Mouse (Mus musculus) 3134 (cell line): Measurements from ENCODE around the gene Mn1.

Source experiments
- DNase-seq: peaks from one replicate; pipeline ENCODE4 v3.0.0-alpha.2; 2011; ENCODE audit warnings: low spot score; ENCODE audit not compliant: insufficient read length; ENCODE audit errors: extremely low read depth

Gene Mn1

DNA sequence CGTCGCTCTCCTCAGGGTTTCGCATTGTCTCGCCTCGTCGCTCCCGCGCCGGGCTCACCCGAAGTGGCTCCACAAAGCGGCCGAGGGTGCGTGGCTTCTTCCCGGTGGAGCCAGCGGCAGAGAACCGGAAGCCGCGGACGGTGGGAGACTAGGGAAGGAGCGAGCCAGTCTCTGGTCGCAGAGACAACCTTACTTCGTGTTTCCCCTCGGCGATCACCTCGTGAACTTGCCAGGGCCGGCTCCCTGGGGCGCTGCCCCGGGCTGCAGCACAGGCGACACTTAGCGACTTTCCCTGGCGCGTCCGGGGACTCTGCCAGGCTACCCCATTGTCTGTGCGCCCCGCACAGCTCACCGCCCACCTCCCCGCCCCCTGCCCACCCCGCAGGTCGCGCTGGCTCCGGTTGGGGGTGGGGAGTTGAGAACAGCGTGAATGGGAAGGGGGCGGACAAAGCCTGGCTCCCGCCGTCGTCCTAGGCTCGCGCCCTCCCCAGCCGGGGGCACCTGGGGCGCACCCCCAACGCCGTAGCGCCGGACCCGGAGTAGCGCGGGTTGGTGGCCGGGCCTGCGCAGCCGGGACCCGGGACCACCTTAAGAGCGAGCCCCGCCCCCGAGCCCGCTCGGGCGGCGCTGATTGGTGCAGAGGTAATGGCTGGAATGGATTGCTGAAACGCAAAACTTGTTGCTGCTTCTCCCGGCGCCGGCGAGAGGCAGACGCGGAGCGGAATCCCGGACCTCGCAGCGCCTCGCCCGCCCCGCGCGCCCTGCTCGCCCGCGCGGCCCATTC, at the start of gene Mn1:
Gene Mn1, plus strand, starts transcription at position 772 of the 784 bp plus-strand sequence.
- no peak for DNase-seq

DNA sequence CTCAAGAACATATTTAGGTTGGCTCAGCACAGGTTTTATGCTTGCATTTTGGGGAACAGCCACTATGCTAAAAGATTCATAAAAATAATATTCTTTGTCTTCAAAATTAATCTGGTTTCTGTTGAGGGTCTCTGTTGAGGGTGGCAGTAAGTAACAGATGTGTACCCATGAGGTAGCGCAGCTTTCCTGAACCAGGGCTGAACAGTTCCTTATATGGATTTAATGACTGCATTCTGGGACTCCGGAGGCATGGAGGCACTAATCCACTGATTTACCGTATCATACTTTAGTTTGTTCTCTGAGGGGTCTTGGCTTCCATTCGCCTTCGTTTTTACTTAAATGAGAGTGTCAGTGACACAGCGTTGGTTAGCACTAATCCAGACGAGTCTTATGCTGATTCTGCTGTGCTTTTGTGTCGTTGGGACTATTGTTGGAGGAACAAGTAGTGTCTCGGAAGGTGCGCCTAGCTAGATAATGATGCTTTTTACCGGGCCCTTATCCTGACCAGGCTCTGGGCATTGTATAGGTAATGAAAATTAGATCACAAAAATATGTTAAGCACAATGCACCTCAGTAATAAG, 49.1 kb upstream of the Mn1 start:
- no peak for DNase-seq

DNA sequence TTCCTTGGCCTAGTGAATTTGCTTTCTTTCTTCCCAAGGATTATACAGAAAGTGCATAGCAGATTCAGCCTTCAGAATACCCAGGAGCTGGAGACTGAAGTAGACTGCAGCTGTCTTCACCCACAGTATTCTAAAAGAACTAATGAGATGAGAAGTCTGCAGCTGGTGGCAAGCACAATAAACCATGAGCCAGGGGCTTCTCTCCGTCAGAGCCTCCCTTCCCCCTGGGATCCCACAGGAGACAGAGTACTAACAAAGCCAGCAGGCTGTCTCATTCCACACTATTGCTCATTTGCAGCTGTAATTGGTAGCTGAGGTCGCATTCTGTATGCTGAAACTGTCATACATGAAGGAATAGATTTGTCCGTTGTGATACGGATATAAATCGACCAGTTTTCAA, 48.6 kb upstream of the Mn1 start:
- DNase-seq: no peak

DNA sequence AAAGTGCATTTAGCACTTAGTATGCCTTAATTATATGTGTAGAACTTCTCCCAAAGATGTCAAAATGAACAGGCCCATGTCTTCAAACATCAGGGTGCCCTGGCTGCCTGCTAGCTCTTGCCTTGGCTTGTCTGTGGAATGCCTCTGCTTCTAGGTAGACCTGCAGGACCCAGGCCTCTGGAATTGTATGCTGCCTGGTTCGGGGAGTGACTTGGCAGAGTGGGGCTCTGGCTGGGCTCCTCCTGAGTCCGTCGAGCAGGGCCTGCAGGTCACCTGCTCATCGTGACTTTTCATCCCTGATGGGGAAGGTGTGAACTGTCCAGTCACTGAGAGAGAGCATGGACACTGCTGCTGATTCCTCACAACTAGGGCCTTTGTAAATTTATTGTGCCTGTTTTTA, 41.5 kb upstream of the Mn1 start:
- DNase-seq: no peak

DNA sequence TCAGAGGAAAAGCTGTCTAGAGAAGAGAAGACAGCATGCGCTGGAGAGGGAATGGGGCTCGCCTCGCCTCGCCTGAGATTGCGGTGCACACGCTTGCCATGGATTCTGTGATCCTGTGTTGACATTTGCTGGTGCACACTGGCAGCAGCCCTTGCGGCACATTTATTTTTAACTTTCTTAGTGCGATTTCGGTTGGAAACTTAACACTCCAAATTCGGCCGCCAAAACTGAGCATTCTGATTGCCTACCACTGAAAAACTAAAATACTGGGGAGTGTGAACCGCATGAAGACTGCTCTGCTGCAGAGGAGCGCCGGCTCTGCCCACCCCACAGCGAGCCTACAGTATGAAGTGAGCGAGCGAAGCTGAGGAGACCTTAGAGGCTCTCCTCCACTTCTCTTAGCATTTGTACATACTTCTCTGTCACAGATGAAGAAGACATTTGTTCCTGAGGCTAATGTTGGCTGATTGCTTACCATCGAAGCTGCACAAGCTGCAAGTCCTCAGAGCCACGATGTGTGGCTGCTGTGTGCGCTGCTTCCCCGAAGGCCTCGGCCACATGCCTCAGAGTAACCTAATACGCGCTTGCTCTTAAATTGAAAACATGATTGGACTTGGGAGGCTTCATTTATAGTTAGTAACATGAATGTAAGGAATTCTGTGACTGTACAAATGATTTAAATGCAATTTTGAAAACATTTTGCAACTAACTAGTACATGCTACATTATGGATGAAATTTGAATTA, 40.7 kb upstream of the Mn1 start:
- no peak for DNase-seq

DNA sequence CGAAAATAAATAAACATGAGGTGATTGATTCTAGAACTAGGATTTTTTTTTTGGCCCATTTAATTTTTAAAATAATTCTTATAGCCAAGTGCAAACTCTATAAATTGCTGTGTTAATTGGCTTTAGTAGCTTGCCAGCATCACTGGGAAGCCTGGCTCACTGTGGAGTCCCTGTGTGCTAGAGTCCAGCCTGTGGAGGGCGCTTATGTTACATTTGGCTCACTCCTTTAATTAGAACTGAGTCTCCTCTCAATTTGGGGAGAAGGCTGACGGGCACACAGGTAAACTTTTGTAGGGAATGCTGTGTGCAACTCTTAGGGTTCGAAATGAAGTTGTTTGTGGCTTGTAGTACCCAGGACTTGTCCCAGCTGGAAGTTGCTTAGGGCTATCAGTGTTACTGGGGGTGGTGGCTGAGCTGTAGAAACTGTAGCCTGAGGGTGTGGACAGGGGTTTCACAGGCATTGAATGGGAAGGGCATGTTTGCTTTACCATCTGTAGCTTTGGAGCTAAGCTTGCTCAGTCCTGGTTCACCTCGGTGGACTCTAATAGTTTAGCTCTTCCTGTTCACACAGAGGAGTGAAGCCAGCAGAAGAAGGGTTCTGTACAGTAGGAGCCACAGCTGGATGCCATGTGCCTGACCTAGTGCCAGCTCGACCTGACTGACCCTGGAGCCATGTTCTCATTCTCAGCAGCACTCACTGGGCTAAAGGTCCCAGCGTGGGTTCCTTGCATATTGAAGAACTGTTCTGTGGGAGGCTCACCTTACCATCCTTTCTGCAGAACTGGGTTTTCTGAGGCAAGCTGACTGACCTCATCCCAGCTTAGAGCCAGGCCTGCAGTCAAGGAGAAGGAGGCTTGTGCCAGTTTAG, 38.8 kb upstream of the Mn1 start:
- DNase-seq: no peak

DNA sequence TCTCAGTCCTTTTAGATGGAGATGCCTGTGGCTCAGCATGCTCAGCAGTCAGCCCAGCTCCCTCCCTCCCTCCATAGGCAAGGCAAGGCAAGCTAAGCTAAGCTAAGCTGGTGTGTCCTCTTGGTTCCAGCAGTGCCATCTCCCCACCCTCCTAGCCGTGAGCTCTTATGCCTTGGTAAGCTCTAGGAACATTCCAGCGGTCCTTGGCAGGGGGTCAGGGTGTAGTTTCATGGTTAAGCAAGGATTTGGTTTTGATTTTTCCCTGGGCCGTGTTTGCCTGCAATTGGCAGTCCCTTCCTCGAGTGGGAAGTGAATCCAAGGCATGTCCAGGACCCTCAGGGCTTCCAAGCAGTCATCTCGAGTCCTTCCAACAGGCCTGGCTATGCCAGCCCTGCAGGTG, 33.8 kb upstream of the Mn1 start:
- DNase-seq: no peak

DNA sequence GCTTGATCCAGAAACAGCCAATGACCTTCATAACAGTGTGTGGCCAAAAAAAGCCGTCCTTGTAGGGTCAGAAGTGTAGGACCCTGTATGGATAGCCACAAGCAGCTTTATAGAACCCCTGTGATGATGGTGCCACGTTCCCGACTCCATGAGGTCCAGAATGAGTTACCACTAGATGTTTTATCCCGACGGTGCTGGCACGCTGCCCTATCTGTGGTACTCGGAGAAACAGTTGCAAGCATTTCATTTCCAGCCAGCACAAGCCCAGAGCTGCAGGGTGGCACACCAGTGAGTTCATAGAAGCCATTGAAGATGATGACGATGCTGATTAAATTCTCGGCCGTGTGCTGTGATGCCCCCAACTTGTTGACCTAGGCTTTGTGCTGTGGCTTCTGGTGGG, 26.3 kb upstream of the Mn1 start:
- no peak for DNase-seq

DNA sequence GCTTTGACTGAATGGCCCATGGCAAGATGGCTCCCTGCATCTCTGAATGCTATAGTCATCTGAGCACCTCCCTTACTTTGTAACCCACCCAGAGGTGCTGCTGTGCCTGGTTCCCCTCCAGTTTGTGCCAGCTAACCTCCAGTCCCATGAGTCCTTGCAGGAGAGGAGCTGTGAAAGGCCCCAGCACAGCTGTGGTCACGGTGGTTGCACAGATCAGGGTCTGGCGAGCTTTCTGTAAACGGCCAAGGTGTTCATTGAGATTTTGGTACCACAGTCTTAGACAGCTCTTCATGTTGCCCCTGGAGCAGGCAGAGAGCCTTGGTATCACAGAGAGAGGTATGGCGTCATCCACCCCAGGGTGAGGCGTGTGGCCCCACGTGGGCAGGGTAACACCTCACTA, 25.7 kb upstream of the Mn1 start:
- no peak for DNase-seq

DNA sequence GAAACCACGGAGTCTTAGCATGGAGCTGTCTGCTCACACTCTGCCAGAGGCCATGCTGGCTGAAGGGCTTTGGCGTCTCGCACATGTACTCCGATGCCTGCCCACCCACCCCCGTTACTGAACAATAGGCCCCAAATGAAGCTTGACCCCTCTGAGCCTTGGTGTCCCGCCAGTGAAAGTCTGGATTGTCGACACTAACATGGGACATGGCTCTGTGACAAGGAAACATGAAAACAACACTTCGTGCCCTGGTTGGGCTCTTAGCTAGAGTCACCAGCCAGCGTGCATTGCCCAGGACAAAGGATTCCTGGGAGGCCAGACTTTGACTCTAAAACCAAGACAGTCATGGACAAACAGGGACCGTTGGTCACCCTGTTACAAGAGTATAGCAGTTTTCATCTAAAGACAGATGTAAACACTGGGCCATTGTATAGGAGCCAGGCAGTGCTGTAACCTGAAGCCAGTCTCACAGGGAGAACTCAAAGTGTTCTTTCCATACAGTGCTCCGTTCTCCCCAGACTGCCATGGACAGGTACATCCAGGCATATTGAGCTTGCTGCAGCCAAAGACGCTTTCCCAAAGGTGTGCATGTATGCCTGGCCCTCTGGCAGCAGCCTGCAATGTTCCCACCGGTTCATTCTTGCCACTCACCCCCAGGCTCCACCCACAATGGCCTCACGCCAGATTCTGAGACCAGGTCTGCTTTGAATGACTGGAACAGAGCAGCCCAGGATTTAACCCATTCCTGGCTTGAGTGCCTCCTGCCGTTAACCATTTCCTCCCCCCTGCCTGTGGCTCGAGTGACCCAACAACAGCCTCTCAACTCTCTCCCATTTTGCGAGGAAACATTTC, 23.6 kb upstream of the Mn1 start:
- DNase-seq: no peak

DNA sequence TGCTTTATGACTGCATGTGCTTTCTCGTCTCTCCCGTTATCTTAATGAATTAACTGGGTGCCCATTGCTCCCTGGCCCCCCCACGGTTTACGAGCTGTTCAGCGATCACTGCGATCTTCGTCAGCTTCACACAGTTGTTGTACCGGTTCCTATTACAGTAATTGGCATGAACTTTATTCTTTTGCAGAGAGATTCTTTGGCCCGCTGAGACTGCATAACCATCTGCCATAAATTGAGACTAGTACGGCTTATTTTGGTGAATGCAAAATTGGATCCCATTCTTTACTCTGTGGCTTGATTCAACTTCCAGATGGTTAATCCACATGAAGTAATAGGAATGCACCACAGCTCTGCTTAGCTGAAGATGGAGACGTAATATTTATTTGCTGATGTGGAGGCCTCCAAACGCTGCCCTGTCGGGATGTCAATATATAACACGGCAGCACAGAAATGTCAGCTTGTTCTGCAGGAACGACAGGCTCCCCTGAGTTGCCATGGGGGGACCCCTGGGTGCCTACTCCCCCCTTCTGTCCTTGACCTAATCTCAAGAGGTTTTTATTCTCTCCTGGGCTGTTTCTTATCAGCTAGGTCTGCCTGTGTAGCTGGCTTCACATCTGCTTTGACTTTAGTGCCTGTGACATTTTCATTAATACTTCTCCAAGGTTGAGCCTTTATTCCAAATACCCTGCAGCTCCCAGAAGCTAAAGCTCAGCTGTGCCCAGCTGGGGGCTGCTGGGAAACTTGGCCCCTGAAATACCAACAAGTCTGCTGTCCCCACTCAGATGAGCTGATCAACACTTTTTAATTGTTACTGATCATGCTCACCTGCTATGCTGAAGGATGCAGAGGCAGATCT, 22.7 kb upstream of the Mn1 start:
- no peak for DNase-seq

DNA sequence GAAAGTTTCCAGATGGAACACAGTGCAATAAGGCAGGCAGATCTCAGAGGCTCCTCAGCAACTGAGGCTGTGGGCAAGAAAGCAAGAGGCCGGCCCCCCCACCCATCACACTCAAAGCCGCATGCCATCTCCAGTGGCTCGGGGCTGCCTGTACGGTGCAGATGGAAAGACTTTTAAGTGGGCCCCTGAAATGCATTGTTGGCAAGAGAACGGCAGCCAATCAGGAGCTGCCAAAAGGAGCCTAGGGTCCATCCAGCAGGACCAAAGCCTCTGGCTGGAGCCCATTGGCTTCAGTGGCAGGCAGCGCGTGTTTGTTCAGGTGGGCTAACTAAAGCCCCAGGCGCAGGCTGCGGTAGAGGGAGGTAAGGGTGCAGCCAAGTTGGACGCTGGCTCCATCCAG, 21.4 kb upstream of the Mn1 start:
- no peak for DNase-seq

DNA sequence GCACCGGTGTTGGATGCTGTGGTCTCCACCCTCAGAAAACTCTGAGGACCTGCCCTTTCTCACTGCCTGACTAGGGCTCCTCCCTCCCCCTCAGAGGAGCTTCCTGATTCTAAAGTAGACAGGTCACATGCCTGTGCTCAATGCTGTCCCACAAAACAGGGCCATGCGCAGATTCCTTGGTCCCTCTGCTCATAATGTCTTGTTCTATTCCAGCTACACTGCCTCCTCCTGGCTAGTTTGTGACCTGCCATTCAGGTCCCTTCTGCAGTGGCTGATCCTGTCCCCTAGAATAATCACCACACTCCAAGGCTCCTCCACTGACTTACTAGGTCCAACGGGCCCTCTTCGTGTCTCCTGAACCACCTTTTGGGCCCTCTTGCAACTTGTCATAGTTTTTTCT, 21.0 kb upstream of the Mn1 start:
- no peak for DNase-seq

DNA sequence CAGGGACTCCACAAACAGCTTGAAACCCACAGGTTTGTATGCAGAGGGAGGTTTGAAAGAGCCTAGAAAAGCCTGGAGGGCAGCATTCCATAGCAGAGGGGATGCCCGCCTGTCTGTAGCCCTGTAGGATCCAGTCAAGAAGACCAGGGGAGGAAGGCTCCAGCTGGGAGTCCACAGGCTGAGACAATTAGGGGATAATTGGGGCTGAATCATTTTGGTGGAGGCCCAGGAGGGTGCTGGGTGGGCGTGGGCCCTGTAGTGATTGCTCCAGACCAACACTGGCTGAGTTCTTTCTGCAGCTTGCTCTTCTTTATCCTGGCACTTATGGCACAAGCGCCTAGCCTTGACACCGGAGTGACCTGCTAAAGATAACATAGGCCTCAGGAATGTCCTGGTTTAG, 18.7 kb upstream of the Mn1 start:
- DNase-seq: no peak

DNA sequence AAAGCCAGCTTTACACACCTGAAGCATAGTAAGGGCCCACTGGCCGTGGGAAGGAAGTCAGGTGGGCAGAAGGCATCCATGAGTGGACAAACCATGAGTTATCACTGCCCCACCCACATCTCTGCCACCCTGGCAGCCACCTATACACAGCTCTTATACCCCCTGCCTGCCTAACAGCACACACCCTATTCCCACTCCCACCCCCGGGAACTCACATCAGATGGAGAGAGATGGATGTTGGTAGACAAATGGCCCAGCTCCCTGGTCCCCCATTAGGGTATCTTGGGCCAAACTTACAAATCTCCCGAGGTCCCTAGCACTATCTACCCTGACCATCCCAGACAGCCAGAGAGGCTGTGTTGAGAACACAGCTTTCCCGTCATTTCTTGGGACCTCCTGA, 17.9 kb upstream of the Mn1 start:
- DNase-seq: no peak

DNA sequence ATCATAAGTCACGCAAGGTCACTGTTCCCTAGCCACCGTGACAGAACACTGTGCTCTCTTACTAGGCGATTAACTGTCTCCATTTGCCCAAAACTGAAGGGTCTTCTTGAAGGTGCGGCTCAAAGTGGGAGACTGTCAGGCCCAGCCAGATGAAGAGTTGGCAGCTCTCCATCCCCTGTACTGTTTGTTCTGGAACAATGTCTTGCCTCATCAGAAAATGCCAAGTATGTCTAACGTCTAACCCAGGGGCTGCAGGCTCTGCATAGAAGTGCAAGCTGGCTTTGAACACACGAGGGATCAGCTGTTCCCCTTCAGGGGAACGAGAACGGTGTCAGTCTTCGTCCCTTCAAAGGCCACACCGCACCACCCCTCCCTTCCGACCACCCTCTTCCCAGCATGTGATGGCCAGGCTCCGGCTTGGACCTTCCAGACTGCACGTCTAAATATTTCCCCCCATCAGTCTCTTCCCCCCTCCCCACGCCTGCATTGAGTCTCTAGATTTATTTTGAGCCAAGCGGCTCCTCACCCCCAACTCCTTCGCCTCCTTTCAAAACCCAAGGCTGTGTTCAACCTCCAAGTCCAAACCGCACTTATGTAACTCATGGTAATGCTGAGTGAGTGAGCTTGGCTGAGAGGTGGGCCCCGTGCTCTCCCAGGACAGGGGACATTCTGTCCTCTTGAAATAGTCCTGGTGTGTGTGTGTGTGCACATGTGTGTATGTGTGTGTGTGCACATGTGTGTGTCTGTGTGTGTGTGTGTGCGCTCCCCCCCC, 15.1 kb upstream of the Mn1 start:
- no peak for DNase-seq

DNA sequence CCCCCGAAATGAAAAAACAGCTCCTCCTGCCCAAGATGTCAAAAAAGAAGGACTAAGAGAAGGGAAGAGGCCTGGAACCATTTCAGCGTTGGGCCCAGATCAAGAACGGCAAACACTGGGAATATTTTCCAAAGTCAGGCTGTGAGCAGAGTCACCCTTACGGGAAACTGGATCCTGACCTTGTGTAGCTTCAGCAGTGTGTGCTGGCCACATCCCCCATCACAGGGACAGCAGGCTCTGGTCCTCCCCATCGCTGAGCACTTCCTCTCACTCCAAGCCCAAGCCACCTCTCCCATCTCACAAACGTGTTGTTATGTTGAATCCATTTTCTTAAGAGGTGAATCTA, 14.5 kb upstream of the Mn1 start:
- DNase-seq: no peak

DNA sequence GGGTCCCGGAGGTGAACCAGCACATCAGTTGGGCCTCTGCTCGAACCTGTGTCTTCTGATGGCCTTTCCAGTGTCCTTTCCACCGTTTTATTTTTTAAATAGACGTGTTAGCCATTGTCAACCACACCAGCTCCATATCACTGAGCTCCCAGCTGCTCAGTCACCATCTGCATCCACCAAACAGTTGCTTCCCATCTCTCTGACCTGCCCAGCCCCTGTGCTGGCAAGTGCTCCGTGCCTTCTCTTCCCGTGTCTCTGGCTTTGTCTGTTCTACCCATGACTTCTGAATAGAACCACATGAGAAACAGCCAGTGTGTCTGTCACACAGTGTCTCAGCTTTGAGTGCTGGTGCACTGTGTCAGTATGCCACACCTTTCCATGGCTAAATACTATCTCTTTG, 12.4 kb upstream of the Mn1 start:
- DNase-seq: no peak
